Mouse (Mus musculus) T-helper 17 cell (primary cell): ENCODE data around the gene Tedc1.

Source experiments
- in situ Hi-C, 2 experiments: fragments of 300-600 bp; cut with MboI, MseI; formaldehyde crosslinking; loops; 1 replicate in 1 of 2; 2 replicates in 1 of 2; pipeline ENCODE4 v1.15.1; 2025; ENCODE audit warnings: high pct_unique_total_duplicates in 2 of 2

Tedc1 gene

GRCm38 (mm10) chr12:113138901-113139864, 17.0 kb upstream of the Tedc1 start:
- in situ Hi-C loops: no loop called here

DNA sequence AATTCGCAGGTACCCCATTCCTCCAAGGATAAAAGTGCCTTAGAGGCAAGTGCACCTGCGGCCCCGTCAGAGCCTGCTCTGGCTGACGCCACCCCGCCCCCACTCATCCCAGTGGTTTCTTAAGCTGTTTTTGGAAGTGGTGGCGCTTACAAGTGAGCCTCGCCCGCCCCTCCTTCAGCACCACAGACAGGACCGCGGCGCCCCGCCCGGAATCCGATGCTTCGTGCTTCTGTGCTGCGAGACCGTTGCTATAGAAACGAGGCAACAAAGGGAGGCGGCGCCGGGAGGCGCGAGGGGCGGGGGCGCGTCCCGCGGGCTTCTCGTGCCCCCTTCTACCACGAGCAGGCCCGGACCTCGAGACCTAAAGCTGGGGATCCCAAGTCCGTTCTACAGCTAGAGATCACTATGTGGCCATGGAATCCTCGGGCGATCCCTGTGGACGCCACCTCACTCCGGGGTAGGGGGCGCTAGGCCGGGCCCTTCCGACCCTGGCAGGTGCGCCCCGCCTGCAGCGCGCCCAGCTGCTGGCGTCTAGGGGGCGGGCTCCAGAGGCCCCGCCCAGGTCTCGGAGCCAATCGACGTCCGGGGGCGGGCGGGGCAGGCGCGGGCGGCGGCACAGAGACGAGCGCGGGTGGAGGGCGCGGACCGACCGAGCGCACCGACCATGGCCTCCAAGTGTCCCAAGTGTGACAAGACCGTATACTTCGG, 16.2 kb upstream of the Tedc1 start, which contains the start of gene Crip2:
TSS of gene Crip2 (plus strand) at position 329 of the 708 bp plus-strand sequence.
- in situ Hi-C loops: no loop called here

DNA sequence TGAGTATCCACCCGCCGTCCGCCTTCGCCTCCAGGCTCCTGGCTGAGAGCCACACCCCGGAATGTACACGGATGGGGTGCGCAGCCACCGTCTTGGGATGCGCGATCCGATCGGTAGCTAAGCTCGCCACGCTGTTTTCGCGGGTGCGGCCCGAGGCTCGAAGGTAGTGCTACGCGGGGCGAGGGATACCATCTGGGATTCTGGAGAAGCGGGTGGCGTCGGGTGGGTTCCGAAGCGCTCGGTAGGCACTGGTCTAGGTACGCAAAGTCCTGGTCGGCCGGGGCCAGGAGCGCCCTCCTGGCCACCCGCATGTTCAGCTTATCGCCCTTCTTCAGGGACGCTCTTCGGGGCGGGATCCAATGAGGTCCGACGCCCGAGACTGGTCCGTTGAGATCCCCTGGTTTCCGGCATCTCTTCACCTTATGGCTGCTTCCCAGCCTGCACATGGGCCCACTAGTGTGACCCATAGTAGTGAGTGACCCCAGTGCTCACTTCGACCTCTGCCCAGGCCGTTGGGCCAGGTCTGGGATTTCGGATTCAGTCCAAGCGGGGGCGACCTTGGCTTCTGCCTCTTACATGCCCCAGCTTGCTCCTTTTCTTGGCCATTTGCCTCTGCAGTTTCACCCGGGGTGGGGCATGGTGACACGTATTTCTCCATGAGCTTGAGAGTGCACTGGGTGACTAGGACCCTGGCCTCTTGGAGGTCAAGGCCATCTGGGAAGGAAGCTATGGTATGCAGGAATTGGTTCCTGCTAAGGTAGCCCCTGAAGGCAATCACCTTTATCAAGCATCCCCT, 15.4 kb upstream of the Tedc1 start:
- in situ Hi-C loops: no loop called here

GRCm38 (mm10) chr12:113141531-113141973, 14.7 kb upstream of the Tedc1 start:
- in situ Hi-C loops: no loop called here

DNA sequence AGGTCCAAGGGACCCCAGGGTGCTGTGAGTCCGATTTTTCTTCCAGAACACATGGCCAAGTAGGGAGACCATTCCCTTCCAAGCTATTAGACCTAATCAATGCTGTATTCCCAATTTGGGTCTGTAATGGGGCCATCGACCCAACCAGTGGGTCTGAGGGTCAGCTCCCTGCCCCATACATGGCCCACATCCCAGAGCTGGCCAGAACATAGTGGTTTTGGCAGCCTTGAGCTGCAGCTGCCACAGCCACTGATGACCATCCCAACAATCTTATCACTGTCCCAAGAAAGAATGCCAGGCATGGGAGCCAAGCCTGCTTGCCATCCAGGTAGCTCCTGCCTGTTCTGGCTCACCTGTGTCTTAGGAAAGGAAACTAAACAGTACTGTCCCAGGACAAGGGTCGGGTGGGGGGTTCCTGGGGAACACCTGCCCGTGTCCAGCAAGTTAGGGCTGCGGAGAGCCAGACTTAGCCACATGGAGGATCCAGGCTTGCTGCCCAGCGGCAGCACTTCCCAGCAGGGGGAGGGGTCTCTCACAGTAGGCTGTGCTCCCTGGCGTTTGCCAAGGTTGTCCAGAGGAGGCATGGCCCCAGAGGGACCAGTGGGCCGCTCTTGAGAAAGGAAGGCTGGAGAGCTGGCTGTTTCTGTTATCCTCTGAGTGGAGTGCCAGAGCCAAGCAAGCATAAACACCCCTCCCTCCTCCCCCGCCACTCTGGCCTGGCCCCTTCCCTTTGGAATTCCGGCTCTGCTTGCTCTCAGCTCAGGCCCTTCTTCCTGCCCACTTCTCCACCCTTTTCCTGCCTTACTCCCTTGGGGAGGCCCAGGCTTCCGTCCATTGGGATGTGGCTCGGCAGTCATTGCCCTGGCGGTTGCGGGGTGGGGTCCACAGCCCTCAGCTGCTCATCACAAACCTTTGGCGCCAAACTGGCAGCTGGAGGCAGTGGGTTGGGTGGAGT, 13.9 kb upstream of the Tedc1 start:
- in situ Hi-C loops: no loop called here

GRCm38 (mm10) chr12:113143164-113143563, 13.1 kb upstream of the Tedc1 start:
- in situ Hi-C loops: no loop called here

- in situ Hi-C loops: no loop called here
These were observed 12.0 kb upstream of the Tedc1 start for GRCm38 (mm10) chr12:113144001-113144756.

DNA sequence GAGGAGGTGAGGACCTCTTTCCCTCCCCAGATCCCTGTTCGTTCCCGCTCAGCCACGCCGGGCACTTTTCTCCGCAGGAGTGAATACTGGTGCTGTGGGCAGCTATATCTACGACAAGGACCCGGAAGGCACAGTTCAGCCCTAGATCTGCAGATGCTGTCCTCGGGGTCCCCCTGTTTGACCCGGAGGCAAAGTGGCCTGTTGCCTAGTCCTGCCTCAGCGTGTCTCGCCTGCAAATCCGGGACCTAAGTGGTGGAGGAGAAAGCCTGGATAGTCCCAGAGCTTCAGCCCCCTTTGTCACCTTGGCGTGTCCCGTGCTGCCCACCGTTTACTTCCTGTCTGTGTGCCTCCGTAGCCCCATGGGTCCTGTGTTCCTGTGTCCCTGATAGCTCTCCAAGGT, 11.3 kb upstream of the Tedc1 start:
- in situ Hi-C loops: no loop called here

DNA sequence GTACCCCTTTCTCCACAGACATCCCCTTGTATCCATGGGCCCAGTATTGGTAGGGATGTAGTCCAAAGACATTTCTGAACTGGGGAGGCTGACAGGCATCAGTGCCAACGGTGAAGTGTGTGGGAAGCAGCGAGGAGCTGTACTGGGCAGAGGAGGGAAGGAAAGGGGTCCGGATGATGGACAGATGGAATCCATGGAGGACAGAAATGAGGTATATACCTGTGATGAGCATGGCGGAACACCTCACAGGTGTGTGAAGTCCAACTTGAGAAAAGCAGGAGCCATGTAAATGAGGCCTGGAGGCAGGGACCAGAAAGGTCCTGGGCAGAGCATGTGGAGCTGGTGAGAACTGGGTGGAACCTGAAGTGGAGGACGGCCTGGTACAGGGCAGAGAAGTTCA, 10.6 kb upstream of the Tedc1 start:
- in situ Hi-C loops: no loop called here

DNA sequence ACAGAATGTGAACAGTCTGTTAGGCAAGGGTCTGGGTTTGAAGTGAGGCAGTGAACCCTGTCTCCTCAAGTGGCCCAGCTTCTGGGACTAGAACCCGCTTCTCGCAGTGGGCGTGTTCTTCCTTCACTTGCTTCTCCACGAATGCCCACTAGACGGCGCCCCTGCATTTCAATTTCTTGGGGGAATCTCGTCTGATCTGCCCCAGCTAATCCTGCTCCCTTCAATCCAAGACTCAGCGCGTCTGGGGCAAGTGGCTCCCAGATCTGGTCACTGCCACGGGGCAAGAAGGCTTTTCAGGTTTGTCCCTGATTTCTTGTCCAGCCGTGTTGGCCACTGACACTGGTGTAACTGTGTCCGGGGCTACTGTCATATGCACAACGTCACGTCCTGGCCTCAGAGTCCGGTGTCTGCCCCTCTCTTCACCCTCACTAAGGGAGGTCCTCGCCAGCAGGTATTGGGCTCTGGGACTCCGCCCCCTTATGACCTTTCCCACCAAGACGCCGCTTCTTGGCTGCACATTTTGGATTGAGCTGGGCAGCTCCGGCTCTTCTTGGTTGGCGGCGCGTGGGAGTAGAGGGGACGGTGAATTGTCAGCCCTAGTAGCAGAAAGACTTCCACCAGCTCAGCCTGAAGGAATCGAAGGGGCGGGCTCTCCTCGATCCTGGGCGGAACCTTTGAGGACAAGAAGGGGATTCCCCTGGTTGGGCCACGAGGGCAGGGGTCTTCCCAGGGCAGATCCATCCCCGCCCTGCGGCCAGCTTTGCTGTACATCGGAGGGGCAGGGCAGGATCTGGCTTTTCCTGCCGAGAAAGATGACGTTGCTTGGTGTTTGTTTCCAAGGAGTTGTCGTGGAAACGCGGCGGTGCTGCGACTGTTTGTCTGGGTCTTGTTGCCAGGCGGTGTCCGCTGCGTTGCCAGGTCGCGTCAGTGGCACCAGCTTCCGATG, 9.8 kb upstream of the Tedc1 start, which contains the start of gene Crip1:
TSS of gene Crip1 (plus strand) at position 205 of the 946 bp plus-strand sequence.
- in situ Hi-C loops: no loop called here

GRCm38 (mm10) chr12:113147481-113147880, 8.7 kb upstream of the Tedc1 start:
- in situ Hi-C loops: no loop called here

- in situ Hi-C loops: no loop called here
These were observed 7.7 kb upstream of the Tedc1 start for GRCm38 (mm10) chr12:113148381-113149035.

GRCm38 (mm10) chr12:113149341-113149740, 6.9 kb upstream of the Tedc1 start:
- in situ Hi-C loops: no loop called here

GRCm38 (mm10) chr12:113149896-113150295, 6.3 kb upstream of the Tedc1 start:
- in situ Hi-C loops: no loop called here

DNA sequence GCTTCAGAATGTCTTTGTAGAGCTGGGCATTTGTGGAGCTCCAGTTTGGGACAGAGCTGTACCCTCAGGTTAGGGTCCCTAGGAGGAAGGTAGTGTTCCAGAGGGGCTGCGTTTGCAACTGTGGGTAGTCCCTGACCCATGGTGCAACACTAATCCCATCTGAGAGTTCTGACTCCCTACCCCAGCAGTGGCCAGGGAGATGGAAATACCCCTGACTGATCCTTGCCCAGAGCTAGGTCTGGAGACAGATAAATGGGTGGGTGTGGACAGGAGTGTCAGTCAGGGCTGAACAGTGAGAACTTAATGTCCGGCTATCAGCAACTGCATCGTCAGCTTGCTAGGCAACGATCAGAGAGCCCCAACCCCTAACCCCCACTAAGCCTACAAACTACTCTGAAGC, 5.6 kb upstream of the Tedc1 start:
- in situ Hi-C loops: no loop called here

- in situ Hi-C loops: no loop called here
These were observed 5.2 kb upstream of the Tedc1 start for GRCm38 (mm10) chr12:113151046-113151445.

DNA sequence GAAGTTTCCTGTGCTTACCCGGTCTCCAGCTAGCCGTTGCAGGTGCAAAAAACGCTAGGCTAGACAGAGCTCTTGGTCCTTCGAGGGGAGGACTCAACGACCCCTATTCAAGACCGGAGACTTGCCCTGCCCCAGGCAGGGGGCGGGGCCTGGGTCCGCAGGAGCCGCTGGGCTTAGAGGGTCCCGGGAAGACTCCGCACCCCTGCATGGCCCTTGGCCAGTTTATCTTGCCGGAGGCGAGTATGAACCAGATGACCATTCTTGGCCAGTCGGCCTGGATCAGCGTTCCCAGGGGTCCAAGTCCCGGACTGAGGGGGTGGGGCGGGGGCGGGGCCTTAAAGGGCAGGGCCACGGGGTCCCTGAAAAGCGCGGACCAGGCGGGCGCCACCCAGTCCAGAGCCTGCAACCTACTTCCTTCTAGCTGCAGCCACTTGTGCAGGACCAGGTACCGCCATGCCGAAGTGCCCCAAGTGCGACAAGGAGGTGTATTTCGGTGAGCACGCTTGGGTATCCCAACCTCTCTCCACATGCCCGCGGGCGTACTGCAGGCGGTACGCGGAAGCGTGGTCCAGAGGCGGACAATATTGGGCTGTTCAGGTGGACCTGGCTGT, 4.5 kb upstream of the Tedc1 start:
- in situ Hi-C loops: no loop called here

DNA sequence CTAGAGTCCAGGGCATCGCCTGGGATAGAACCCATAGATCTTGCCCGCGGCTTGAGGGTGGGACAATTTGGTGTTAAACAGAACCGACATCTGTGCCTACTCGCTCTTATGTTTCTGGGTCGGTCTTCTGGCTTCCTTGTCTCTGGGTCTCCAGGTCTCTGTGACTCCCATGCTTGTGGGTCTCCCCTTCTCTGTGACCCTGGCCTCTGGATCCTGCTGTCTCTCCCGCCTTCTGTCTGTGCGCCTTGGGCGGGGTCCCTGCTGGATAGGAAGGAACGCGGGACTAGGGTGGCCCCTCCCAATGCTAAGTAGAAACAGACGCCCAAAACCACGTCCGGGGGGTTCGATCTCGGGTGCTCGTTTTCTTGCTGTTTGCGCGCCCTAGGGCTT, 4.0 kb upstream of the Tedc1 start:
- in situ Hi-C loops: no loop called here
